8 mouse cellular contexts compared by ENCODE assay signal in the genomic region with DNA sequence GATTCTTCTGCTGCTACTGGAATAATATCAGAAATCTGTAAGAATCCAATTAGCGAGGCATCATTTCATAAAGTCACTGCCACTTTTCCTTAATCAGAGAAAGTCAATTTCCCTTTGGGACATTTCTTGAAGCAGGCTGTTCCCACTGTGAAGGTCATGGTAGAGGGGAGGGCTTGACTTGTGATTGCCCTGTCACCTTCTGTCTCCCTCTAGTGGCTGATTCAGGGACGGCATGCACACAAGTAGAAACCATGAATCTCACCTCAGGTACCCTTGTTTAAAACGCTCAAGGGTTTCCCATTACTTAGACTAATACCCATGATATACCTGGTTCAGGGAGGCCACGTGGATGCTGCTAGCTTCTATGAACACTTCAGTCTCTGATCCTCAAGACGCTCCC. TPM values are rescaled to one million over a fixed set of nuclear protein-coding genes. Genes with fewer than 3 reads are reported as not detected.
DNase-seq lines count a peak whose midpoint lies in the region; ATAC-seq and TF ChIP-seq lines count a peak whose summit lies in the region.

No protein-coding gene starts in this region.

- TF ChIP-seq EP300 in stomach, postnatal 0 days (optimal IDR thresholded peaks at IDR 0.05), result no peak

- no peak overlapping the region for H3K4me3 ChIP-seq in thymus, adult 2 months (ENCODE audit: control insufficient read depth, insufficient read depth, low read length)
- H3K4me3 ChIP-seq in stomach, postnatal 0 days (ENCODE audit: low read depth, low read length), result no peak overlapping the region

- H3K36me3 ChIP-seq in thymus, adult 2 months (ENCODE audit: control insufficient read depth, insufficient read depth, low read length), result no peaks in the 10 kb centered on the region
- H3K36me3 ChIP-seq in stomach, postnatal 0 days (ENCODE audit: control insufficient read depth, insufficient read depth, low read length), result no peaks in the 10 kb centered on the region

- DNase-seq in heart, adult 8-10 months (ENCODE audit: low spot score), result peak; percentile 41
- no peak for DNase-seq in heart, postnatal 25 days (ENCODE audit: low spot score)
- peak; percentile 12 for DNase-seq in thymus, adult 2 months
- DNase-seq in thymus, adult 18-20 months, result no peak
- DNase-seq in c-Kit-positive CD71-positive TER-119-positive erythroid progenitor cells, embryonic 14.5 days (ENCODE audit: low spot score), result peak; percentile 19
- peak; percentile 26 to 80 for DNase-seq in kidney, postnatal 36 days
- peak; percentile 29 for DNase-seq in stomach, postnatal 0 days (ENCODE audit: low spot score)
- DNase-seq in cerebellum, adult 11-12 months, result no peak

- H3K27ac ChIP-seq in thymus, adult 2 months (ENCODE audit: control insufficient read depth, insufficient read depth, low read length), result no peak overlapping the region
- no peak overlapping the region for H3K27ac ChIP-seq in stomach, postnatal 0 days (replicated peaks)

- H3K4me2 ChIP-seq in stomach, postnatal 0 days (replicated peaks; ENCODE audit: low read depth), result no peak overlapping the region

- no peak overlapping the region for H3K9ac ChIP-seq in stomach, postnatal 0 days (ENCODE audit: low read length)

- H3K9me3 ChIP-seq in stomach, postnatal 0 days (ENCODE audit: control insufficient read depth, low read length), result no peaks in the 10 kb centered on the region

- H3K4me1 ChIP-seq in thymus, adult 2 months (replicated peaks; ENCODE audit: control insufficient read depth, insufficient read depth, low read length), result no peaks in the 10 kb centered on the region
- no peaks in the 10 kb centered on the region for H3K4me1 ChIP-seq in stomach, postnatal 0 days (replicated peaks; ENCODE audit: control insufficient read depth, insufficient read depth)

- 64% methylated on average over 5 of the region's 5 CpGs for WGBS in thymus, adult 2 months
- WGBS in stomach, postnatal 0 days, result 72% methylated on average over 5 of the region's 5 CpGs

- no peak for ATAC-seq in stomach, postnatal 0 days (ENCODE audit: low FRiP score, low TSS enrichment)

- no peaks in the 10 kb centered on the region for H3K27me3 ChIP-seq in thymus, adult 2 months (ENCODE audit: control insufficient read depth, insufficient read depth, low read length)
- H3K27me3 ChIP-seq in stomach, postnatal 0 days (ENCODE audit: control insufficient read depth, insufficient read depth, low read length), result no peaks in the 10 kb centered on the region

- no peak for TF ChIP-seq POLR2A in thymus, adult 2 months (IDR thresholded peaks at IDR 0.05; ENCODE audit: control insufficient read depth, extremely low read depth, insufficient read depth, low read length, poor library complexity)

- TF ChIP-seq CTCF in thymus, adult 2 months (IDR thresholded peaks at IDR 0.05; ENCODE audit: borderline replicate concordance, control insufficient read depth, extremely low read depth, insufficient read depth, low read length, poor library complexity), result no peak
- peak; percentile 79 for TF ChIP-seq CTCF in stomach, postnatal 0 days (IDR thresholded peaks at IDR 0.05; ENCODE audit: low read depth)

- intact Hi-C loops in heart, postnatal 25 days (cut with DNase I), result loop anchor here (5.0 to 10.0 kb wide), 4 partner anchors 64 to 574 kb away; no protein-coding TSS in a partner anchor

RNA-seq across cellular contexts. Expression of a gene that starts 31.8 kb away (rescaled TPM):
- 1 to 10 TPM; 5.2 to 8.7 (median 6.9) TPM for total RNA-seq in heart, adult 8-10 months (2022)
- 10 to 100 TPM in 1 of 2 experiments, 1 to 10 TPM in 1; 6.4 to 10.7 TPM for total RNA-seq in heart, postnatal 25 days (2021)
- 2.6 and 3.6 TPM in 2 replicates for polyA plus RNA-seq in thymus, adult 2 months (2012; rRNA removed)
- polyA plus RNA-seq in stomach, postnatal 0 days (2015; fragmentation: Nextera tagmentation; extraction: Ambion mirVana), result 14.4 and 15.8 TPM in 2 replicates

Comparison
In these comparisons a context has a peak if more than half of its experiments do, and no peak if none do; other contexts are left out.
1. DNase-seq: peak in heart, adult 8-10 months (single experiment), thymus, adult 2 months (single experiment), c-Kit-positive CD71-positive TER-119-positive erythroid progenitor cells, embryonic 14.5 days (single experiment), kidney, postnatal 36 days (2 of 2) and stomach, postnatal 0 days (single experiment); none in heart, postnatal 25 days (single experiment), thymus, adult 18-20 months (0 of 2) and cerebellum, adult 11-12 months (single experiment).